Mouse (Mus musculus): ENCODE results near the gene Dpp8. TPM values are rescaled to one million over a fixed set of nuclear protein-coding genes. Genes with fewer than 3 reads are reported as not detected.
"Not testable (repeated sequence)": the region's sequence is repeated elsewhere in the genome, so short reads cannot be mapped to it uniquely, and the experiment has no call there.

Gene Dpp8
- polyA plus RNA-seq (2015; fragmentation: Nextera tagmentation; extraction: Ambion mirVana): 32.9 and 38.3 TPM in 2 replicates

GRCm38 (mm10) chr9:65032269-65033108 lies at the start of gene Dpp8:
Gene Dpp8, plus strand, starts transcription at chr9:65032414.
- peak within 1 kb of the TSS; percentile 92 for H3K27ac ChIP-seq
- WGBS: under 1% methylated on average over 73 of the region's 85 CpGs
- ATAC-seq (ENCODE audit: insufficient number of reproducible peaks, low FRiP score, low TSS enrichment, low read depth): peak; percentile 87
- H3K9me3 ChIP-seq: no peaks in the 10 kb centered on the region
- H3K36me3 ChIP-seq: peaks cover 9% of the 10 kb centered on the region; the same call in 1 of the 2 replicates
- H3K27me3 ChIP-seq: no peaks in the 10 kb centered on the region
- peak within 1 kb of the TSS; percentile 79 for H3K4me2 ChIP-seq
- peaks cover 14% of the 10 kb centered on the region for H3K4me1 ChIP-seq
- H3K9ac ChIP-seq: peak within 1 kb of the TSS; percentile 99
- H3K4me3 ChIP-seq: peak within 1 kb of the TSS; percentile 99

- H3K9me3 ChIP-seq: no peaks in the 10 kb centered on the region
- no peaks in the 10 kb centered on the region for H3K27me3 ChIP-seq
- peaks cover 89% of the 10 kb centered on the region for H3K36me3 ChIP-seq
- 78% methylated on average over 8 of the region's 8 CpGs for WGBS
- no peaks in the 10 kb centered on the region for H3K4me1 ChIP-seq
- no peak overlapping the region for H3K4me2 ChIP-seq
- H3K27ac ChIP-seq: no peak overlapping the region
- no peak for ATAC-seq (ENCODE audit: insufficient number of reproducible peaks, low FRiP score, low TSS enrichment, low read depth)
- no peak overlapping the region for H3K4me3 ChIP-seq
- H3K9ac ChIP-seq: no peak overlapping the region
Observed at GRCm38 (mm10) chr9:64985037-64985794, 47.0 kb upstream of the Dpp8 start.

GRCm38 (mm10) chr9:64985807-64986206 lies 46.4 kb upstream of the Dpp8 start:
- ATAC-seq (ENCODE audit: insufficient number of reproducible peaks, low FRiP score, low TSS enrichment, low read depth): no peak

GRCm38 (mm10) chr9:64987651-64988050 lies 44.6 kb upstream of the Dpp8 start:
- no peaks in the 10 kb centered on the region for H3K27me3 ChIP-seq
- peaks cover 86% of the 10 kb centered on the region for H3K36me3 ChIP-seq
- H3K4me2 ChIP-seq: no peak overlapping the region
- no peak overlapping the region for H3K4me3 ChIP-seq
- H3K9me3 ChIP-seq: no peaks in the 10 kb centered on the region
- no peaks in the 10 kb centered on the region for H3K4me1 ChIP-seq
- ATAC-seq (ENCODE audit: insufficient number of reproducible peaks, low FRiP score, low TSS enrichment, low read depth): no peak
- WGBS: 89% methylated on average over 2 of the region's 2 CpGs
- H3K9ac ChIP-seq: no peak overlapping the region
- H3K27ac ChIP-seq: no peak overlapping the region

More at GRCm38 (mm10) chr9:64985807-64986206, 46.4 kb upstream of the Dpp8 start:
- H3K27me3 ChIP-seq: no peaks in the 10 kb centered on the region
- H3K4me3 ChIP-seq: no peak overlapping the region
- H3K4me2 ChIP-seq: no peak overlapping the region
- H3K27ac ChIP-seq: no peak overlapping the region
- H3K9me3 ChIP-seq: no peaks in the 10 kb centered on the region
- WGBS: 87% methylated on average over 9 of the region's 9 CpGs
- H3K9ac ChIP-seq: no peak overlapping the region
- H3K36me3 ChIP-seq: peaks cover 89% of the 10 kb centered on the region
- H3K4me1 ChIP-seq: no peaks in the 10 kb centered on the region

- H3K4me2 ChIP-seq: no peak overlapping the region
- H3K27me3 ChIP-seq: no peaks in the 10 kb centered on the region
- 75% methylated on average over 6 of the region's 6 CpGs for WGBS
- H3K9me3 ChIP-seq: no peaks in the 10 kb centered on the region
- no peaks in the 10 kb centered on the region for H3K4me1 ChIP-seq
- no peak overlapping the region for H3K4me3 ChIP-seq
- no peak overlapping the region for H3K9ac ChIP-seq
- no peak overlapping the region for H3K27ac ChIP-seq
- peaks cover 81% of the 10 kb centered on the region for H3K36me3 ChIP-seq
- no peak for ATAC-seq (ENCODE audit: insufficient number of reproducible peaks, low FRiP score, low TSS enrichment, low read depth)
Observed at GRCm38 (mm10) chr9:64988443-64988842, 43.8 kb upstream of the Dpp8 start.

GRCm38 (mm10) chr9:64990291-64990690 lies 41.9 kb upstream of the Dpp8 start:
- no peaks in the 10 kb centered on the region for H3K27me3 ChIP-seq
- WGBS: 88% methylated on average over 7 of the region's 7 CpGs
- H3K4me3 ChIP-seq: no peak overlapping the region
- H3K4me1 ChIP-seq: no peaks in the 10 kb centered on the region
- no peak overlapping the region for H3K4me2 ChIP-seq
- no peak overlapping the region for H3K27ac ChIP-seq
- H3K9ac ChIP-seq: no peak overlapping the region
- no peaks in the 10 kb centered on the region for H3K9me3 ChIP-seq
- no peak for ATAC-seq (ENCODE audit: insufficient number of reproducible peaks, low FRiP score, low TSS enrichment, low read depth)
- peaks cover 78% of the 10 kb centered on the region for H3K36me3 ChIP-seq

- not testable (repeated sequence) for H3K4me2 ChIP-seq; H3K27ac ChIP-seq; ATAC-seq (ENCODE audit: insufficient number of reproducible peaks, low FRiP score, low TSS enrichment, low read depth); H3K4me3 ChIP-seq; H3K9ac ChIP-seq; H3K9me3 ChIP-seq; H3K4me1 ChIP-seq; H3K27me3 ChIP-seq
- 77% methylated on average over 1 of the region's 1 CpGs for WGBS
- peaks cover 71% of the 10 kb centered on the region for H3K36me3 ChIP-seq
Observed at GRCm38 (mm10) chr9:64995464-64995863, 36.8 kb upstream of the Dpp8 start.

GRCm38 (mm10) chr9:65001481-65001880 lies 30.7 kb upstream of the Dpp8 start:
- H3K9ac ChIP-seq: no peak overlapping the region
- no peak for ATAC-seq (ENCODE audit: insufficient number of reproducible peaks, low FRiP score, low TSS enrichment, low read depth)
- H3K27ac ChIP-seq: no peak overlapping the region
- H3K4me1 ChIP-seq: no peaks in the 10 kb centered on the region
- peaks cover 72% of the 10 kb centered on the region for H3K36me3 ChIP-seq
- no peaks in the 10 kb centered on the region for H3K27me3 ChIP-seq
- WGBS: 71% methylated on average over 4 of the region's 4 CpGs
- no peak overlapping the region for H3K4me2 ChIP-seq
- no peak overlapping the region for H3K4me3 ChIP-seq
- no peaks in the 10 kb centered on the region for H3K9me3 ChIP-seq

GRCm38 (mm10) chr9:65005737-65006136 lies 26.5 kb upstream of the Dpp8 start:
- ATAC-seq (ENCODE audit: insufficient number of reproducible peaks, low FRiP score, low TSS enrichment, low read depth): no peak
- no peaks in the 10 kb centered on the region for H3K27me3 ChIP-seq
- peaks cover 56% of the 10 kb centered on the region for H3K36me3 ChIP-seq

GRCm38 (mm10) chr9:65010632-65011031 lies 21.6 kb upstream of the Dpp8 start:
- 78% methylated on average over 8 of the region's 8 CpGs for WGBS
- no peak overlapping the region for H3K27ac ChIP-seq
- peaks cover 23% of the 10 kb centered on the region for H3K36me3 ChIP-seq

More at GRCm38 (mm10) chr9:65005737-65006136, 26.5 kb upstream of the Dpp8 start:
- no peaks in the 10 kb centered on the region for H3K9me3 ChIP-seq
- 90% methylated on average over 8 of the region's 8 CpGs for WGBS
- no peak overlapping the region for H3K9ac ChIP-seq
- H3K27ac ChIP-seq: no peak overlapping the region
- H3K4me1 ChIP-seq: no peaks in the 10 kb centered on the region
- no peak overlapping the region for H3K4me2 ChIP-seq
- H3K4me3 ChIP-seq: no peak overlapping the region

GRCm38 (mm10) chr9:65011304-65011703 lies 20.9 kb upstream of the Dpp8 start:
- H3K4me1 ChIP-seq: no peaks in the 10 kb centered on the region; the same call in 1 of the 2 replicates
- ATAC-seq (ENCODE audit: insufficient number of reproducible peaks, low FRiP score, low TSS enrichment, low read depth): no peak
- no peak overlapping the region for H3K9ac ChIP-seq
- WGBS: 64% methylated on average over 6 of the region's 6 CpGs
- H3K9me3 ChIP-seq: no peaks in the 10 kb centered on the region
- H3K27ac ChIP-seq: no peak overlapping the region
- no peak overlapping the region for H3K4me2 ChIP-seq
- no peak overlapping the region for H3K4me3 ChIP-seq
- H3K36me3 ChIP-seq: peaks cover 16% of the 10 kb centered on the region
- H3K27me3 ChIP-seq: no peaks in the 10 kb centered on the region

More at GRCm38 (mm10) chr9:65010632-65011031, 21.6 kb upstream of the Dpp8 start:
- ATAC-seq (ENCODE audit: insufficient number of reproducible peaks, low FRiP score, low TSS enrichment, low read depth): no peak
- Histone ChIP-seq H3K27me3 (no peaks in the 10 kb centered on the region), H3K9ac (no peak overlapping the region), H3K4me3 (no peak overlapping the region), H3K4me1 (no peaks in the 10 kb centered on the region), H3K4me2 (no peak overlapping the region), H3K9me3 (no peaks in the 10 kb centered on the region)

All from limb, embryonic 15.5 days (tissue).